Mouse (Mus musculus) cerebellum, postnatal 10 days (tissue): ENCODE results near the gene Olfr479.
"Not testable (repeated sequence)": the region's sequence is repeated elsewhere in the genome, so short reads cannot be mapped to it uniquely, and the experiment has no call there.

ENCODE experiments used
- DNase-seq, 2 experiments: peaks; one replicate each; pipeline ENCODE4 v3.0.0; 2021; ENCODE audit warnings: mixed read lengths in 2 of 2

Olfr479 gene

GRCm38 (mm10) chr7:108050393-108050792, at the start of gene Olfr479:
Gene Olfr479 (plus strand): TSS chr7:108050693.
- no peak for DNase-seq

DNA sequence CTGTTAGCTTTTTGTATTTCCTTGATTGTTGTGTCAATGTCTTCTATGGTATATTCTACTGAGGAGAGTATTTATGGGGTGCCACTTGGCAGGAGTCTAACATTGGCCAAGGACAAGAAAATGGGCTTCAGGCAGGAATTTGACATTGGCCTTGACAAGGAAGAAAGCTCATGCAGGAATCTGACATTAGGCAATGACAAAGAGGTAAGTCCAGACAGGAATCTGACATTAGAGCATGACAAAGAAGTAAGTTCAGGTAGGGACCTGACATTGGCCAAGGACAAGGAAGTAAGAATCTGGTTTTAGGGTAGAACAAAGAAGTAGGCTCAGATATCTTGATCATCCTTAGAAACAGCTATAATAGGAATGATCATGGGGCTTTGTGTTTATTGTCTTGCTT, 36.2 kb upstream of the Olfr479 start:
- DNase-seq: not testable (repeated sequence)

- DNase-seq: no peak
These were observed 16.6 kb upstream of the Olfr479 start, which contains the start of gene Olfr478 for GRCm38 (mm10) chr7:108033889-108034288. Gene Olfr478 (minus strand): TSS chr7:108033989.

DNA sequence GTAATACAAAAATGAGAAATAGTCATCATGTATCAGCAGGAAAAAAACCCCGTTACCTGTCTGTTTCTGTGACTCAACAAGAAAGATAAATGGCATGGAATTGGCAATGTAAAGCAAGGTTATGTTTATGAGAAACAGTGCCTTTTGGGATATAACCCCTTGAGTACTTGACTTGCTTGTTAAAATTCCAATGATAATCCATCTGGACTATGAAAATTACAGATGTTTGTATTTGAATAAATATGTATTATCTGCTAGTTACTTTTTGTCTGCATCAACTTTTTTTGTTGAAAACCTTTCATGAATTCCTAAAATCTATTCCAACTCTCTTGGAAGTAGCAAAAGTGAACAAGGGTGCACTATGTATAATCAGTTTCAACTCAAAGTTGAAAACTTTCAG, 16.8 kb downstream of the Olfr479 start, which contains the start of gene Olfr480:
Olfr480 (minus strand) TSS at position 101 of the 400 bp plus-strand sequence.
- DNase-seq: no peak

GRCm38 (mm10) chr7:108079555-108079954, 29.1 kb downstream of the Olfr479 start, which contains the start of gene Olfr481:
Gene Olfr481 (plus strand): TSS chr7:108079855.
- no peak for DNase-seq

GRCm38 (mm10) chr7:108097486-108097885, 47.0 kb downstream of the Olfr479 start, which contains the start of gene Olfr482:
Gene Olfr482 (minus strand): TSS chr7:108097586.
- no peak for DNase-seq

DNA sequence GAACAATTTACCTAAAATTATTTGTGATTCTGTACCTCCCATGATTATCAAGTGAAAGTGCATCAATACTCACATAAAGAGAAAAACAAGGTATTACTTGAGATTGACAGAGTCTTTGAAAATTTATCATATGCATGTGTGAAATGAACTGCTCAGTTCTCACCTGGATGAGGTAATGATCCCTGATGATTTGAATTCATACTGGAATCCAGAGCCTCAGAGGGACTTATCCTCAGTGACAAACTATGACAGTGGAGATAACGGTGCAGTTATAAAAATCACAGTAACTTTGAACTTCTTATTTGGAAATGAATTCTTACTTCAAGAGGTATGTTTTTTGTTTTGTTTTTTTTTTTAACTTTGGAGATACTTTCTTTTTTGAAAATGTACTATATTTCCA, 50.1 kb downstream of the Olfr479 start, which contains the start of gene Olfr483:
Olfr483 (plus strand) TSS at position 301 of the 400 bp plus-strand sequence.
- DNase-seq: no peak
